Mouse (Mus musculus) spleen, postnatal 10 days (tissue): ENCODE data around the gene Stxbp4.

Source experiments
- DNase-seq, 2 experiments: peaks; one replicate each; pipeline ENCODE4 v3.0.0; 2021 to 2022; ENCODE audit warnings: low spot score in 2 of 2

Stxbp4 gene

DNA sequence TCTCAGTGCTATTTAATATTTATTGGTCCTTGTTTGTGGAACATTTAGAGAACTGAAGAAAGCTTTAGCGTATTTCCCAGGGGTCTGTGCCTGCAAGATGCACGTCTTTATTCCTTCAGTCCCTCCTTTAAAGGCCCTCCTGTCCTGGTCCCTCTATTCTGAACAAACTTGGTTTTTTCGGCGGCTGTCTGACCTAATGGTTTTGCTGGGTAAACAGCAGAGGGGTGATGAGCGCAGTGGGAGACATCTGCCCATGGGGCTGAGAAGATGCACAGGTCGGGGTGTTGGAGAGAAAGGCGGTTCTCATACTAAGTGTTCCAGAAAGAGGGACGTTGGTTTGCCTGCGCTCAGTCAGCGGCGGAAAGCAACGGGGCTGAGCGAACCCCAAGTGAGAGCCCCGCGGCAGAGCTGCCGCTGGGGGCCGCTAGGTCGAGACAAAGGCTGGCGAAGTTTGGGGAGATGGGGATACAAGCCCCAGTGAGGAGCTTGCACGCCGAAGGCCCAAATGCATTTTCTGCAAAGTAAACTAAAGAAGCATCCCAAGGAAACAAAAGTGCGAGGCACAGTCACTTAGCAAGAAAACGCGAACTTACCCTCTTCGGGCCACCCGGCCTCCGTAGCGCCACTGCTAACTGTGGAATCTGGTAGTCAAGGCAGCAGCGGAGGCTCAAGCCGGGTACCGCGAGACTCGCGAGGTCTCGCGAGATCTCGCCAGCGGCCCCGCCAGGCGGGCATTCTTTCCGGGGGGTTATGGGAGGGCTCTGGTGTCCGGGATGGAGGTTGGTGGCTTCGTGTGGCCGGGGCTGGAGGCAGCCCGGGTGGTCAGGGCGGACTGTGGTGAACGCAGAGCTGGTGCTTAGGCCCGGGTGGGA, at the start of gene Stxbp4, which contains the start of gene Cox11:
Stxbp4 (minus strand) TSS at position 645 of the 872 bp plus-strand sequence.
Cox11 (plus strand) TSS at position 734 of the 872 bp plus-strand sequence.
- DNase-seq = peak; percentile 93 to 94

DNA sequence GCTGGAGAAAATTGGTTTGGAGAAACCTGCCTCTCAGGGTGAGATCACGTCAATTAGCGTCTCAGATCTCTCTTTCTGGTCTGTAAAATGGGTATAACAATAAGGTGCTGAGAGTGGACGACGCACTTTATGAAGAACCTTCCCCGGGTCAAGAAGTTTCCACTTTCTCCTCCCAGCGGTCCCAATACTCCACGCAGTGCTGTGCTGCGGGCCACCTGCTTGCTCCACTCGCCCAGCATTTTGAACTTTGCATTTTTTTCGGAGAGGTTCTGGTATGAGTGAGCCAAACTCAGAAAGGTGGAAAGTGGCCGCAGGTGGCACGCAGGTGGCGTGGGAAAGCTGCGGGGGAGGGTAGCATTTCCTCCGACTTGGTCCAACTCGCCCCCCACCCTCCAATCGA, 49.2 kb upstream of the Stxbp4 start:
- DNase-seq = no peak

DNA sequence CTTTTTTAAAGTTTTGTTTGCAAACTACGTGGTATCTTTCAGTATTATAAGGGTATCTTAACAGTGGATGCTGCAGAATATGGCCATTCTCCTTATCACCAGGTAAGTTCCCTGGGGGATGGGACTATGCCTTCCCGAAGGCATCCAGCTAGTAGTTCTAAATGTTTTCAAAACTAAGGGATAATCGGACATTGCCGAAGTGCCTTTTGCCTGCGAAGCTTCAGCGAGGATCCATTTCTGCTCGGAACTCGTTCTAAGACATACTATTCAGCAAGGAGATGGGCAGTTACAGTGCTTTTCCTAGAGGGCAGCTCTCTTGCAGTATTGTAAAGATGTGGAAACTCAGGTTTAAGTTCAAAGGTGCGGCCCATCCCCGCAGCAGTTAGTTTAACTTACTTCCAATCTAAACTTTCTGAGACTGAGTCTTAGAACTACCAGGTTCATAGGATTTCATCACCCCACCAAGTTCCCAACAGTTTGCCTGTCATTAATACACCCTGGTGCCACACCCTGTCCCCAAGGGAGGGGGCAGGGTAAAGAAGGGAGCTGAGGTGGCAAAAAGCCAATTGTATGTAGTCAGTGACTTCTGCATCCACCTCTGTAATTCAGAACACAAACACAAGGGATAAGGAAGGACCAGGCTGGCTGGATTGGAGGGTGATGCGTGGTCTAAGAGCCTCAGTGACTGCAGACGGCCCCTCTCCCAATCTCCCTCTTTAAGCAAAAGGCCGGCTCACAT, 48.6 kb upstream of the Stxbp4 start:
- DNase-seq = peak; percentile 58 to 67

DNA sequence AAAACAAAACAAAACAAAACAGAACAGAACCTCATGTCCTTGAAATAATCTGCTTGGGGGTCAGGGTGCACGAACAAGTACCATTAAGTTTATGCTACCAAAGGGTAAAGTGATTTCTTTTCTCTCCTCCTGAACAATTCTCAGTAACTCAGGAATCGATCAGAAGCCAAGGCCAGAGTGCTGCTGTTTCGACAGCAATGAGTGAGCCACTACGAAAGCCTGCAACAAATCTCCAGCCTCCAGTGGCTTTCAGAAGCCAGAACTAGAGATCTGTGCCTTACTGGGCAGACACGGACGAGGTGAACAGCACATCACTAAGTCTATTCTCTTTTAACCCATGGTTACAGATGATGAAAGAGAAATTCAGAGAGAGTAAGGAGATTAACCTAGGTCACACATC, 47.3 kb upstream of the Stxbp4 start:
- DNase-seq = no peak

DNA sequence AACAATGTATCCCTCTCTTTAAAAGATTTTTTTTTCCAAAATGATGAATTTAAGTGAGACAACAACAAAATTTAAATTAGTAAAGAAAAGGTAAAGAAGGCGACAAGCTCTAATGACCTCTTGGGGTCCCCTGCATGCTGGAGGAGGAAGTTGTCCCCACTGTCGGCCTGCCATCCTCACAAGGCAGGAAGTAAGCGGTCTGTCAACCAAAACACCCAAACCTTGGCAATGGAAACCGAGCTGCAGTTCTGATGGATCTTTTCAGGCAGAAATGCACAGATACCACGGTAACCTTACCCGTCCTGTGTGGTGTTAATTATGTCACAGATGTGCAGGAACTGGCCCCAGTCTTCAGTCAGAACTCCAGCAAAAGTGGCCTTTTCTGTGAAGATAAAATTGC, 46.9 kb upstream of the Stxbp4 start:
- no peak for DNase-seq

DNA sequence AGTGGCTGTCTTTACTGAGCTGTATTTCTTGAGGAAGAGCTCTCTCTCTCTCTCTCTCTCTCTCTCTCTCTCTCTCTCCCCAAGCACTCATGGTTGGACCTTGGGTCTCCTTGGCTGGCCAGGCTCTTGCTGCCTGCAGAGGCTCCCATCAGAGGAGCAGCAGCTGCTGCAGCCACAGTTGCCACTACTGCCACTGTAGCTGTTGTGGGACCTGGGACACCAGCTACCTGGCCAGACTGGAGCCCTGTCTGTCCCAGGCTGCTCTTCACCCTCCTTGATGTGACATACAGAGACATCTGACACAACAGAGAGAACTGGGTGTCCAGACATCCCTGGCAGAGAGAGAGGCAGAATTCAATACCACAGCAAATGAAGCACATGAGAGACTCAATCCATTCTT, 43.3 kb upstream of the Stxbp4 start:
- DNase-seq = no peak

DNA sequence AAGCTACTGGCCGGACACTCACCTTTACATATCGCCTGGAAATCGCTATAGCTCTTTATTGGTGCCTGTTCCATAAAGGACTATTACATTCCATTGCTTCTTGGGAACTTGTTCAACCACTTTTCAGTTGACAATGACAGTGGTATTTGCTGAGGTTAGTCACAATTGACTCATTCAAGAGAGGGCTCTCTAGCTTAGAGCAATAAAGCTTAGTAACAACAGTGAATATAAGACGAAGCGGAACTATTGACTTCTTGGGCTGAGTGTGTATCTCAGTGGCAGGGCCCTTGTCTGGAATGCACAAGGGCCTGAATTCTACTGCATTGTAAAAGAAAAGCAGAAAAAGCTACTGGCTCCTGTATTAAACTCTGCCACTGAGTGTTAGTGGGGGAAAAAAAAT, 40.7 kb upstream of the Stxbp4 start:
- no peak for DNase-seq

DNA sequence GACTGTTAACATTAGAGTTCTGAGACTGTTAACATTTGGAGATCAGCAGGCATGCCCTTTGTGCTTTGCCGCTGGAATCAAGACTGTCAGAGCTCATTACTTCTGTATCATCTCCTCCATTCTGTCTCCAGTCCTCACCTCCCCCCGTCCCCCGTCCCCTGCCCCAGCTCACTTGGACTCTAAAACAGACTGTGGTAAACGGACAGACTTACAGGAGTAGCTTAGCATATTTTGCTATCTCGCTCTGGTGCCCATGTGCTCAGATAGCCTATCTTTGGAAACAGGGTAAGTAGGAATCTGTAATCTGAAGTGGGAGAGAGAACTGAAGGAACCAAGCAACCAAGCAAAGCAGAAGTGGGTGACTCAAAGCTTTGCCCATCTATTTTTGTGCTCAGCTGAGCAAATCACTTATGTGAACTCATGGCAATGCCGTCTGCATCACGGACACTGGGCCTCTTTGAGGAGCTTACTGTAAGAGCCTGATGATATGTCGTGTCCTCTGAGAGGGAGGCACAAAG, 39.9 kb upstream of the Stxbp4 start:
- DNase-seq = no peak

DNA sequence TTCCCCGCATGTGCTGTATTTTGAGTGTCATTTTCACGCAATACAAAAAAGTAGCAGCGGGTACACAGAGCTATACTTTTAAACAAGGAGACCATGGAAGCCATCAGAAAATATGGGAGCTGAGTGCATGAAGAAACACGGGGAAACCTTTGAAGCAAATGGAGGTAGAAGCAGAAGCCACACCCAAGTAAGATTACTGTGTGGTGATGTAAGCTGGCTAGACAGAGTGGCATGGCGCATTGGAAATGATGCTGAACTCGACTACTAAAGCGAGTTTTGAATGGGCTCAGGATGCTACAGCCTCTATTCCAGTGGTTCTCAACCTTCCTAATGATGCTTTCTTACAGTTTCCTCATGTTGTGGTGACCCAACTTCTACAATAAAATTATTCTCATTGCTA, 39.1 kb upstream of the Stxbp4 start:
- no peak for DNase-seq

DNA sequence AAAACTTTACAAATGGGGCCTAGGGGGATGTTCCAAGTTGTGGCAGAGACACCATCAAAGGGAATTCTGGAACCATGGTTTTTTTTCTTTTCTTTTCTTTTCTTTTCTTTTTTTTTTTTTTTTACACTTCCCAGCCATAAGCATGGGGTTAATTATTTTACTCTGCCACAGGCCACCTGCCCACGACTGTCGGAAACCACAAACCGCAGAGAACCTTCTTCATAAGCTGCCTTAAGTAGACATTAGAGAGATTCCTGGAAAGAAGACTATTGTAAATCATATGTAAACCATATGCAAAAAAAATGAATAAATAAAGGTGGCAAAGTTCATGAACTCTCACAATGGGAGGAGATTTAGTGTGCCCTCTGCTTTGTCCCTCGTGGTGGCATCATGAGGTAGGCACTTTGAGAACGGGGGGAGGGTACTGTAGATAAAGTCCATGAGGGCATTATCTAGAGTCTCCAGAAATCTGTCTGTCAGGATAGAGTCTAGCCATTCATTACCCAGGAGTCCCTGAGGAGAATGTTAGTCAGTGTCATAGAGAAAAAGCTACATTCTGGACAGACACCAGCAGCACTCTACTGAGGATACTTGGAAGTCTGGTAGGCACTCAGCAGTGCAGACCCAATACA, 37.7 kb upstream of the Stxbp4 start:
- DNase-seq = no peak

DNA sequence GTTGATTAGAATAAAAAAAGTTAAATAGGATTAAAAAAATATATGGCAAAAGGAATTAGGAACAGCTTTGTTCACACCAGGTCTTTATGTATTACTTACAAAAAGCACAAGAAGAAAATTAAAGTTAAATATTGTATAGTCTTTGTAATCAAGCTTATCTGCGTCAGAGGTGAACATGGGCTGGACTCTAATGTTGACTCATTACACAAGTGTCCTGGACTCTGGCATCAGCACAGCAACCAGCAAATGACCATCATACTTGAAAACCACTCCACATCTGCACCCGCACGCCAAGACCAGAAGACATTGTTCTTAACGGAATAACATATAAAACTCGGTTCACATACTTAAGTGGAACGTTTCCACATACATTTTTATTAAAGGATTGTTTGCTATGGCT, 29.4 kb upstream of the Stxbp4 start:
- no peak for DNase-seq

DNA sequence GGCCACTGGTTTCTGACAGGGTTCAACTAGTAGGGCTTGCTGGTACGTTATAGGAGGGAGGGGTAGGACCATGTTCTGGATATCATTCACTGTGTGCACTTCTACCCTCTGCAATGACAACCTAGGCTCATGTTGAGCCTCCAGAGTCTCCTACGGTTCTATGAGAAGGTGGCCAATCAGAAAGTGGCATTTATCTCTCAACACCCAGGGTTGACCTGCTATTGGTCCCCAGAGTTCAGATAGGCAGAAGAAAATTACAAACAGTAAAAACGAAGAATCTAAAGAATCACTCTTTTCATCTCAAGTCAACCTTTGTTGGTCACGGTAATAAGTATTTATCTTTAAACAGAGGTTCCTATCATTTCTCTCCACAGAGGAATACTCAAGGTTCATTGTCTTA, 29.0 kb upstream of the Stxbp4 start:
- no peak for DNase-seq

DNA sequence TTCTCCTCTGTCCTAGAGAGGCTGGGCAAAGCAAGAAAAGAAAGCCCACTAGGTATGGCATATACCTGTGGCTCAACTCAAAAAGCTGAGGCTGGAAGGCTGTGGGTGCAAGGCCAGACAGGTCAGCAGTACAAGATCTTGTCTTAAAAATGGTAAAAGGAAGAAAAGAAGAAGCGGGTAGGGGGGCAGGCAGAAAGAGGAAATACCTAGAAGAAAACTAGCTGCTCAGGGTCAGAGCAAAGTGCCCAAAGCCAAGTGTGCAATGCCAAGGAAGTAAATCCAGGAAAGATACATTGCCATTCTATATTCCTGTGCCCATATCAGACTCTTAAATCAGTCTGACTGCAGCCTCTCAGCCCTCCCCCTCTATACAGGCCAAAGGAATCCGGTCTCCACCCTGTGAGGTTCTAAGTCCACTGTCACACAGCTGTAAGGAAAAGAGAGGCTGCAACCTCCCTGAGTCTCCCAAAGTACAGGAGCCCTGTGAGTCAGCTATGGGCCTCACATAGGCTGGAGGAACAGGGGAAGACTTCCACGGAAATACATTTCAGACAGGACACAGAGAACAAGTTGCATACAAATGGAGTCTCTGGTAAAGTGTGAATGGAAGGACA, 28.4 kb upstream of the Stxbp4 start:
- DNase-seq = peak in 1 of 2 experiments; percentile 22

DNA sequence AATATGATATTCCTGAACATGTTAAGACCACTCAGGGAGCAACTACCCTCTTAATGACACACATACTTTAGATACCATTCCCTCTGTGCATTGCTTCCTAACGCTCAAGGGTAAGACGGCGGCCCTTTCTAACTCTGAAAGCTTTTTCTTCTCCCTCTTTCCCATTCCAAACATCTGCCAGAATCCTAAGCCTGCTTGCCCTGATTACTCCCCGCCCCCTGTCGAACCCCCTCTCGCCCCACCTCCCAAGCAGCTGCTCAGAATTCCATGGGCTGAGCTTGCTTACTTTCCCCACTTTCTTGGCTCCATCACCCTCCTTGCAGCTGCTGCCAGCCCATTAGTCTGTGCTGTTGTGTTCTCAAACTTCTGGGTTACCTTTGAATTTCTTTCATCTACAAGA, 27.3 kb upstream of the Stxbp4 start:
- DNase-seq = no peak

DNA sequence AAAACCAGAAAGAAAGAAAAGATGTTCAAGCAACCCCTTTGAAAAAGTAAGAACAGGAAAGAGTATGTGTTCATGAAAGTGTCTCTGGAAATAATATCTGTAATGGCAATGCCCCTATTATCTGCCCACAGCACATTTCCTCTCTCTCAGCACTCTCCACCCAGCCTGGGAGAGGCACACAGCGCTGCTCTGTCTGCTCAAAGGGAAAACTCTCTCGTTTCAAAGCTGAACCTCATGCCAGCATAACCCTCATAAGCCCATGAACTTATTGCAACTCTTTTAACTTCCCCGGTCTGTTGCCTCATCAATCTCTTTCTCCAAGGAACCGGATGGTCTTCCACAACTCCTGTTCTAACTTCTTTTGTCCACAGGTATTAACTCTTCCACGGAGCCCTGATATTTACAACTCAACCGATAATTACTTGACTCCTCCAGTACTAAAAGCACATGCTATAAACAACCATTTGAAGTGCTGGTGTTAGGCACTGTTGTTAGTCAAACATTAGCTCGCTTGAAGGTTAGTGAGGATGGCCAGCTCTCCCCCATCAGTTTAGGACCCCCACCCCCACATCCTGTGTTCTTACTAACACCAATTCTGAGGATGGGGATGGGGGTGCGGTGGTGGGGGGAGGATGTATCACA, 26.6 kb upstream of the Stxbp4 start:
- peak; percentile 54 to 71 for DNase-seq

DNA sequence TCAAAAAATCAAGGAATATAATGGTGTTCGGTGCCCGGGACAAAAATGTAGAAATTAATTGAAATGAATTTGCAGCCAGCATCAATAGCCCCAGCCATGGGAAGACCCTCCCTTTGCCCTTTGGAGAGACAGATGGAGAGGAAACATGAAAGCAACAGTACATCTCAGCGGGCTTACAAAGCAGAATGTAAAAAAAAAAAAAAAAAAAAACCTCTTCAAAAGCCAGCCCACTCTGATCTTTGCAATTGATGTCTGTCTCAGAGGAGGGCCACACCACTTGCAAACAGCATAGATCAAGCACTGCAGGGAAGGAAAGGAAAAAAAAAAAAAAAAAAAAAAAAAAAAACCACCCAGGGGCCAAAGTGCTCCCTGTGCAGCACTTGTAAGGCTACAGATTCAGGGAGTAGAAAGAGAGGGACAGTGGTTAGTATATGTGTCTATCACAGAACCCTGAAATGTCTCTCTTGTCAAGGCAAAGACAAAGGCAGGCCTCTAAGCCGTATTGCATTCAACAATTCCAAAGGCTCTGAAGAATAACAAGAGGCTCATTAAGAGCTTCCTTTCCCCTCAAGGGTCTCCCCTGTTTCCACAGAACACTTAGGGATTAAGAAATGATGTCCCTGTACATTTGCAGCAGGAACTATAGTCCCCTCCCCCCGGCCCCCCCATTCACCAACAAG, 25.9 kb upstream of the Stxbp4 start:
- no peak for DNase-seq

DNA sequence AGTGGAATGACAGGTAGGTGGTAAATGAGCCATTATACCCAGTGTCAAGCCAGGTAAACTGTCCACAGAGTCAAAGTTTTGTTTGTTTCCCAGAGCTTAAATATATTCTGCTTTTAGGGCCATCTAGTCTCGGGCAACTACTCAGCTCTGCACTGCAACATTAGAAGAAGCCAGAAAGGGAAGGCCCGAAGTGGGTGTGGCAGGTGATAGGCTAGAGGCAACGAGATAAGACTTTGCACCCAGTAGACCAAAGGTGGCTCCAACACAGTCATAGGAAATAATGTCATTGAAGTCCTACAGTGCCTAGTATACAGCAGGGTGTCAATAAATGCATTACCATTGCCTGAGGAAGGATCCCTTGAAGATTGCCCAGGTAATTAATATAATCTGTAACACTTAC, 25.2 kb upstream of the Stxbp4 start:
- peak; percentile 50 to 73 for DNase-seq

DNA sequence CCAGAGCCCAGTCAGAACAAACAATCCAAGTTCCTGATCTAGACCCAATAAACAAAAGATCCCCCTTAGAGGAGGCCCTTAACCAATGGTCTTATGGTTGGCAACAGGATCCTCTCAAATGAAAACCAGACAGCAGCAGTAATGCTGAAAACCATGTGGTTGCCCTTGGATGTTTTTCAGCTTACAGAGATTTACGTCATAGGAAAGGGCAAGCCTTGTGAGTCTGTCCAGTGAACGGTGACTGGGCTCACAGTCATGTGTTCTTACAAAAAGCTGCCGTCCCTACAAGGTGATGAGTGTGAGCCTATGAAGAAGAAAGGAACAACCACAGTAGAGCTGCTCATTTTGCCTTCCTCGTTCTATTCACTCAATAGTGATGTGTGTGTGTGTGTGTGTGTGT, 22.8 kb upstream of the Stxbp4 start:
- DNase-seq = no peak

DNA sequence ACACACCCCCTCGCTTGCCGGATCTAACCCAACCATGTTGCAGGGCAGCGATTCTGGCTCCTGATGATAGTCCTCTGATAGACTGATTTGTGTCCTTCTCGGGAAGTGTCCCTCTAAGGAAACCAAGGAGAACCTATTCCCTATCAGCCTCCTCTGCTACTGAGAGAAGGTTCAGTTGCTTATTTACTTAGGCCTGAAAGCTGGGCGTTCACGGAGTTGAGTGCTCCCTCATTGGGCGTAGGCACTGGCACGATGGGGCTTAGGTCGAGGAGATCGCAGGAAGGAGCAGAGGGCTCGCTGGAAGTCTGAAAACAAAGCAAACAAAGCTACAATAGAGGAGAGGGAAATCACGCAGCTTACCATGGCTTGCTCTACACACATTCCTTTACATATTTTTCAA, 19.6 kb upstream of the Stxbp4 start:
- no peak for DNase-seq

DNA sequence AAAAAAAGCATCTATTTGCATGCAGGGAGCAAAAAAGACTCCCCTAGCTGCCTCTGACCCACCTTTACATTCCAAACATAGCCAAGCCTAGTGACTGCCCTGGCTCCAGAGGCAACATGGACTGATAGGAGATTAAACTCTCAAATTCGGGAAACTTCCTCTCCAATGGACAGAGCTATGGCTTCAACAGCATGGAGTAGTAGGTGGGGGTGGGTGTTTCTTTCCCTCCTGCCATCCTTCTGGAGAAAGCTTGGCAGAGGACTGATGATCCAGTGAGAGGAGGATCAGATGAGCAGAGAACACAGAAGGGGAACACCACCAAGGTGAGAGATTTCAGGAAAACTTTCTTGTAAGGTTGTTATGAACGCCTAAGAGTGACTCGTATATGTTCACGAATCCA, 14.7 kb upstream of the Stxbp4 start:
- no peak for DNase-seq
